In the genomic region with DNA sequence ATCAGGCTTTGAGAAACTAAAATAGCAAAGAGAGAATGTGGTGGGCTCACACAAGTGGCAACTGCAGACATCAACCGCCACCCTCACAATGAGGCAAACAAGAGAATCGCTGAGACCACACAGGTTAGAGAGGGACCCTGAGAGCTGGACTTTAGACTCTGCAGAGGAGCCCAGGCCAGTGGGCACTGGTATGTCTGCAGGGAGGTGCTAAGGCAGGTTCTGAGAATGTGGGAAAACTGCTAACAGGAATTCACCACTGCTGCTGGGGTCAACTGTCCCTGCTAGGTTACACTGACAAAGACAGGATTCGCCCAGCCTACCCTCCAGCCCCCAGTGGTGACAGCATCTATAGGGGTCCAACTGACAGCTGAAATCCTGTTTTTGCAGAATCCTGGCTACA, we compare ENCODE assay signal across 25 mouse cellular contexts. TPM values are rescaled to one million over a fixed set of nuclear protein-coding genes. Genes with fewer than 3 reads are reported as not detected.
DNase-seq lines count a peak whose midpoint lies in the region; ATAC-seq lines count a peak whose summit lies in the region.
"Had no signal": no experiment of that assay in that cellular context is flagged by ENCODE, and none has a peak within 500 bp of the region (broad histone marks: within the 10 kb centered on the region; RNA-seq: fewer than 3 reads in every experiment).

No protein-coding gene starts in this region.

- H3K27ac ChIP-seq in heart, embryonic 10.5 days = no peak overlapping the region
- H3K27ac ChIP-seq in kidney, embryonic 15.5 days = peak overlapping the region; percentile 41; the same call in 1 of the 2 replicates
- H3K27ac ChIP-seq in limb, embryonic 13.5 days = no peak overlapping the region
- no peak overlapping the region for H3K27ac ChIP-seq in limb, embryonic 10.5 days
- H3K27ac ChIP-seq: embryonic facial prominence, embryonic 13.5 days; forebrain, embryonic 10.5 days; forebrain, embryonic 13.5 days; hindbrain, embryonic 12.5 days; hindbrain, embryonic 15.5 days had no signal

- 0 out of 2 replicates have a peak, but pooled peaks cover under 1% of the 10 kb centered on the region for H3K27me3 ChIP-seq in heart, embryonic 10.5 days (ENCODE audit: insufficient read depth, poor library complexity, severe bottlenecking)
- peaks cover 6% of the 10 kb centered on the region; the same call in 1 of the 2 replicates for H3K27me3 ChIP-seq in kidney, embryonic 15.5 days
- H3K27me3 ChIP-seq in limb, embryonic 13.5 days = no peaks in the 10 kb centered on the region
- no peaks in the 10 kb centered on the region for H3K27me3 ChIP-seq in limb, embryonic 10.5 days (ENCODE audit: low read depth, poor library complexity, severe bottlenecking)
- H3K27me3 ChIP-seq: embryonic facial prominence, embryonic 13.5 days; forebrain, embryonic 13.5 days; heart, embryonic 12.5 days; hindbrain, embryonic 12.5 days; hindbrain, embryonic 15.5 days; Patski had no signal

- 61% methylated on average over 3 of the region's 3 CpGs for WGBS in heart, embryonic 10.5 days
- 87% methylated on average over 3 of the region's 3 CpGs for WGBS in kidney, embryonic 15.5 days
- WGBS in limb, embryonic 13.5 days = 91% methylated on average over 3 of the region's 3 CpGs
- WGBS in limb, embryonic 10.5 days = 90% methylated on average over 3 of the region's 3 CpGs

- ATAC-seq in kidney, embryonic 15.5 days (replicated peaks; ENCODE audit: low FRiP score) = peak; percentile 64
- peak; percentile 36; the same call in 1 of the 2 replicates for ATAC-seq in limb, embryonic 13.5 days (ENCODE audit: low FRiP score, low read depth)
- ATAC-seq: forebrain, embryonic 13.5 days; forebrain, embryonic 16.5 days; Patski had no signal

- H3K36me3 ChIP-seq in heart, embryonic 10.5 days = peaks cover 7% of the 10 kb centered on the region
- peaks cover 16% of the 10 kb centered on the region for H3K36me3 ChIP-seq in kidney, embryonic 15.5 days
- peaks cover 12% of the 10 kb centered on the region for H3K36me3 ChIP-seq in limb, embryonic 13.5 days
- peaks cover 8% of the 10 kb centered on the region for H3K36me3 ChIP-seq in limb, embryonic 10.5 days
- H3K36me3 ChIP-seq: G1E; hindbrain, embryonic 12.5 days; hindbrain, embryonic 15.5 days had no signal

- peak; percentile 74 for DNase-seq in heart, adult 11 months
- no peak for DNase-seq in heart, embryonic 10.5 days (ENCODE audit: low spot score)
- no peak for DNase-seq in kidney, adult 11 months
- DNase-seq in limb, embryonic 10.5 days (ENCODE audit: low spot score) = no peak
- DNase-seq in yolk sac, embryonic 10.5 days (ENCODE audit: low spot score) = peak; percentile 67
- DNase-seq: adrenal gland, postnatal 10 days; adrenal gland, postnatal 36 days; B cell, adult 2 months; cerebellum, adult 2 months; cerebellum, adult 9-11 months; cerebellum, postnatal 25 days; gastrocnemius, postnatal 10 days; gastrocnemius, postnatal 36 days; heart, postnatal 14 days had no signal

- no peak overlapping the region for H3K4me2 ChIP-seq in kidney, embryonic 15.5 days
- no peak overlapping the region for H3K4me2 ChIP-seq in limb, embryonic 13.5 days (replicated peaks)
- H3K4me2 ChIP-seq: embryonic facial prominence, embryonic 13.5 days; forebrain, embryonic 13.5 days; heart, embryonic 12.5 days; hindbrain, embryonic 12.5 days; hindbrain, embryonic 15.5 days had no signal

- peaks cover 20% of the 10 kb centered on the region for H3K4me1 ChIP-seq in heart, embryonic 10.5 days
- H3K4me1 ChIP-seq in kidney, embryonic 15.5 days = no peaks in the 10 kb centered on the region
- H3K4me1 ChIP-seq in limb, embryonic 13.5 days = peaks cover 5% of the 10 kb centered on the region
- no peaks in the 10 kb centered on the region for H3K4me1 ChIP-seq in limb, embryonic 10.5 days
- H3K4me1 ChIP-seq: embryonic facial prominence, embryonic 13.5 days; hindbrain, embryonic 12.5 days; hindbrain, embryonic 15.5 days had no signal

- H3K9ac ChIP-seq in kidney, embryonic 15.5 days = no peak overlapping the region
- H3K9ac ChIP-seq in limb, embryonic 13.5 days = no peak overlapping the region
- H3K9ac ChIP-seq: embryonic facial prominence, embryonic 13.5 days; forebrain, embryonic 13.5 days; heart, embryonic 12.5 days; hindbrain, embryonic 12.5 days; hindbrain, embryonic 15.5 days had no signal

- no peak overlapping the region for H3K4me3 ChIP-seq in heart, embryonic 10.5 days
- no peak overlapping the region for H3K4me3 ChIP-seq in kidney, embryonic 15.5 days (replicated peaks)
- no peak overlapping the region for H3K4me3 ChIP-seq in limb, embryonic 13.5 days
- H3K4me3 ChIP-seq in limb, embryonic 10.5 days = no peak overlapping the region
- H3K4me3 ChIP-seq: embryonic facial prominence, embryonic 13.5 days; forebrain, embryonic 10.5 days; forebrain, embryonic 13.5 days; heart, embryonic 12.5 days; hindbrain, embryonic 12.5 days; hindbrain, embryonic 15.5 days had no signal

- no peaks in the 10 kb centered on the region for H3K9me3 ChIP-seq in heart, embryonic 10.5 days
- H3K9me3 ChIP-seq in kidney, embryonic 15.5 days (replicated peaks) = no peaks in the 10 kb centered on the region
- no peaks in the 10 kb centered on the region for H3K9me3 ChIP-seq in limb, embryonic 13.5 days
- no peaks in the 10 kb centered on the region for H3K9me3 ChIP-seq in limb, embryonic 10.5 days (replicated peaks)
- H3K9me3 ChIP-seq: embryonic facial prominence, embryonic 13.5 days; forebrain, embryonic 10.5 days; forebrain, embryonic 13.5 days; G1E; heart, embryonic 12.5 days; hindbrain, embryonic 12.5 days; hindbrain, embryonic 15.5 days had no signal

RNA-seq across cellular contexts. Expression of gene Traf6, which starts 33.4 kb away (rescaled TPM):
- polyA plus RNA-seq in heart, embryonic 10.5 days (2016; fragmentation: Nextera tagmentation; extraction: Ambion mirVana) = 8.9 and 9.0 TPM in 2 replicates
- polyA plus RNA-seq in kidney, embryonic 15.5 days (2015; fragmentation: Nextera tagmentation; extraction: Ambion mirVana) = 10.8 and 11.0 TPM in 2 replicates
- polyA plus RNA-seq in limb, embryonic 13.5 days (2015; fragmentation: Nextera tagmentation; extraction: Ambion mirVana) = 8.0 and 9.3 TPM in 2 replicates
- polyA plus RNA-seq in limb, embryonic 10.5 days (2016; fragmentation: Nextera tagmentation; extraction: Ambion mirVana) = 14.6 and 16.1 TPM in 2 replicates

Comparison
In these comparisons a context has a peak if more than half of its experiments do, and no peak if none do; other contexts are left out.
1. DNase-seq: peak in heart, adult 11 months (single experiment) and yolk sac, embryonic 10.5 days (single experiment); none in heart, embryonic 10.5 days (single experiment), kidney, adult 11 months (single experiment) and limb, embryonic 10.5 days (single experiment).